Mouse (Mus musculus) stomach, embryonic 14.5 days (tissue): ENCODE data around the gene Flt4. TPM values are rescaled to one million over a fixed set of nuclear protein-coding genes. Genes with fewer than 3 reads are reported as not detected.
A peak's percentile ranks its signal among the peaks of the same experiment; 100 is the strongest.

Source experiments
- ATAC-seq: fragments of 200-750 bp; cut with Nextera tagmentation; 2 replicates; pipeline ENCODE4 v1.8.0; 2017; ENCODE audit warnings: low read depth, moderate TSS enrichment; ENCODE audit not compliant: insufficient number of reproducible peaks, insufficient read depth, low FRiP score
- H3K27ac ChIP-seq: fragments of 300-500 bp; sonication (generic); 2 replicates; pipeline ENCODE4 v1.5.1; 2014; ENCODE audit warnings: mild to moderate bottlenecking, low read length, moderate library complexity, mixed read lengths
- H3K27me3 ChIP-seq: fragments of 300-500 bp; sonication (generic); 2 replicates; pipeline ENCODE4 v1.6.1; 2014; ENCODE audit warnings: low read length, control low read depth, mixed read lengths; ENCODE audit not compliant: control insufficient read depth, insufficient read depth
- H3K36me3 ChIP-seq: fragments of 300-500 bp; sonication (generic); 2 replicates; pipeline ENCODE4 v1.6.1; 2014; ENCODE audit warnings: mild to moderate bottlenecking, control low read depth, low read length, moderate library complexity, mixed read lengths; ENCODE audit not compliant: control insufficient read depth, insufficient read depth
- H3K4me1 ChIP-seq: fragments of 300-500 bp; sonication (generic); 2 replicates; pipeline ENCODE4 v1.6.1; 2014; ENCODE audit warnings: low read length, control low read depth, mixed read lengths; ENCODE audit not compliant: control insufficient read depth, insufficient read depth
- H3K4me2 ChIP-seq: fragments of 300-500 bp; sonication (generic); replicated peaks from 2 replicates; pipeline ENCODE4 v1.6.1; 2014; ENCODE audit warnings: low read depth, low read length, control low read depth
- H3K4me3 ChIP-seq: fragments of 300-500 bp; sonication (generic); 2 replicates; pipeline ENCODE4 v1.5.1; 2014; ENCODE audit warnings: low read depth, low read length, control low read depth
- H3K9ac ChIP-seq: fragments of 300-500 bp; sonication (generic); replicated peaks from 2 replicates; pipeline ENCODE4 v1.6.1; 2014; ENCODE audit warnings: low read depth, mild to moderate bottlenecking, control low read depth, low read length, moderate library complexity, mixed read lengths
- H3K9me3 ChIP-seq: fragments of 300-500 bp; sonication (generic); 2 replicates; pipeline ENCODE4 v1.6.1; 2016; ENCODE audit warnings: low read depth, low read length, control low read depth; ENCODE audit not compliant: control insufficient read depth
- WGBS: fragments of 180-500 bp; shearing (Covaris S2); extraction: QIAGEN DNeasy Blood & Tissue Kit; methylation state at CpG from one replicate; pipeline ENCODE4 v1.1.7; 2014; 5-methylcytosine and 5-hydroxymethylcytosine counted together
- polyA plus RNA-seq: library from polyadenylated mRNA; unstranded; fragments of >200 nt; fragmentation: Nextera tagmentation; extraction: Ambion mirVana; gene quantifications from 2 replicates; pipeline ENCODE4 v1.2.1, GENCODE M21; 2014

Gene Flt4
- polyA plus RNA-seq, 1 experiment from 2014 or later: 7.4 TPM

DNA sequence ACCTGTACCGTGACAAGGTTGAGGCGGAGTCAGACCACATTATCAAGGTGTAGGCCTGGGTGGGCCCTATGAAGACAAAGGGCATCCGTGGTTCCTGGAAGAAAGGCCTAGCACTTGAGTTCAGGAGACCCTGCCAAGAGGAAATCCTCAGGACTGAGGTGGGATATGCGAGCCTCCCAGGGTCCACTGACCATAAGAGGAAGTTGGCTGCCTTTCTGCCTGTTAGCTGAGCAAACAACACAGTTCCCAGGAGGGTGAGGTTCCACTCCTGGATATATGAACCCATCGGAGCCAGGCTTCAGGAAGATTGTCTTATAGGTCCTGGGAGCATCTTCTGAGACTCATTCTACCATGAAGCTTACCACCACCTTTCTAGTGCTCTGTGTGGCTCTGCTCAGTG is 54.2 kb downstream of the Flt4 start, which contains the start of gene Scgb3a1:
Gene Scgb3a1, plus strand, starts transcription at position 301 of the 400 bp plus-strand sequence.
- H3K9me3 ChIP-seq: no peaks in the 10 kb centered on the region
- ATAC-seq: 0 out of 2 replicates have a peak, but pooled peaks have one; percentile 49
- WGBS: 73% methylated on average over 5 of the region's 5 CpGs

GRCm38 (mm10) chr11:49664262-49665140 is 55.4 kb downstream of the Flt4 start:
- H3K27ac ChIP-seq: no peak overlapping the region
- no peak overlapping the region for H3K4me3 ChIP-seq
- no peaks in the 10 kb centered on the region for H3K4me1 ChIP-seq
- no peaks in the 10 kb centered on the region for H3K36me3 ChIP-seq
- no peak overlapping the region for H3K4me2 ChIP-seq
- ATAC-seq: no peak
- no peak overlapping the region for H3K9ac ChIP-seq
- H3K27me3 ChIP-seq: no peaks in the 10 kb centered on the region
- 77% methylated on average over 12 of the region's 12 CpGs for WGBS
- H3K9me3 ChIP-seq: no peaks in the 10 kb centered on the region

More for the DNA sequence above, 54.2 kb downstream of the Flt4 start, which contains the start of gene Scgb3a1:
- H3K4me1 ChIP-seq: no peaks in the 10 kb centered on the region
- no peaks in the 10 kb centered on the region for H3K36me3 ChIP-seq
- H3K4me2 ChIP-seq: no peak within 1 kb of the TSS
- H3K4me3 ChIP-seq: no peak within 1 kb of the TSS
- H3K27me3 ChIP-seq: no peaks in the 10 kb centered on the region
- no peak within 1 kb of the TSS for H3K9ac ChIP-seq
- H3K27ac ChIP-seq: no peak within 1 kb of the TSS

GRCm38 (mm10) chr11:49665462-49665861 is 56.4 kb downstream of the Flt4 start:
- Histone ChIP-seq H3K4me3 (no peak overlapping the region), H3K9me3 (no peaks in the 10 kb centered on the region), H3K9ac (no peak overlapping the region), H3K36me3 (peaks cover 7% of the 10 kb centered on the region; the same call in 1 of the 2 replicates), H3K27ac (no peak overlapping the region), H3K27me3 (no peaks in the 10 kb centered on the region), H3K4me2 (no peak overlapping the region), H3K4me1 (no peaks in the 10 kb centered on the region)
- WGBS: 69% methylated on average over 4 of the region's 4 CpGs
- no peak for ATAC-seq

DNA sequence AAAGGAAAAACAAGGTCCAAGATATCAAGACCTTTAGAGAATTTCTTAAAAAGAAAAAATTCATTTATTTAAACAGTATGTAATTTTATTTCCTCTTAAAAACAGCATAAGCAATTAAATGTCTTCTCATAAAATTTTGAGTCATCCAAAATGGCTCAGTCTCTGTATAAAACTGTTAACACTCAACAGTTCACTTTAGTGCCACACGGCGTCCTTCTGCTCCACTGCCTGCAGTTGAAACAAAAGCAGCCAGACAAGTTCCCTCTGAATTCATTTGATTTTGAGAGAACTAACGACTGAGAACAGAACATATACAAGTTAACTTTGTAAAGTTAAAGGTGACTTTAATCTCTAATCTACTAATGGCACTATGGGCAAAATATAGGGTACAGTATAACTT is 64.4 kb downstream of the Flt4 start:
- Histone ChIP-seq H3K27ac (no peak overlapping the region), H3K27me3 (no peaks in the 10 kb centered on the region), H3K4me1 (no peaks in the 10 kb centered on the region), H3K4me3 (no peak overlapping the region), H3K4me2 (no peak overlapping the region), H3K9ac (no peak overlapping the region), H3K9me3 (no peaks in the 10 kb centered on the region), H3K36me3 (peaks cover 57% of the 10 kb centered on the region)
- no peak for ATAC-seq
- WGBS: 77% methylated on average over 3 of the region's 3 CpGs

GRCm38 (mm10) chr11:49684237-49684973 is 75.3 kb downstream of the Flt4 start:
- Histone ChIP-seq H3K4me3 (no peak overlapping the region), H3K9ac (no peak overlapping the region), H3K4me2 (no peak overlapping the region), H3K4me1 (no peaks in the 10 kb centered on the region), H3K27me3 (no peaks in the 10 kb centered on the region), H3K36me3 (peaks cover 66% of the 10 kb centered on the region), H3K27ac (no peak overlapping the region), H3K9me3 (no peaks in the 10 kb centered on the region)
- 97% methylated on average over 12 of the region's 12 CpGs for WGBS
- no peak for ATAC-seq

DNA sequence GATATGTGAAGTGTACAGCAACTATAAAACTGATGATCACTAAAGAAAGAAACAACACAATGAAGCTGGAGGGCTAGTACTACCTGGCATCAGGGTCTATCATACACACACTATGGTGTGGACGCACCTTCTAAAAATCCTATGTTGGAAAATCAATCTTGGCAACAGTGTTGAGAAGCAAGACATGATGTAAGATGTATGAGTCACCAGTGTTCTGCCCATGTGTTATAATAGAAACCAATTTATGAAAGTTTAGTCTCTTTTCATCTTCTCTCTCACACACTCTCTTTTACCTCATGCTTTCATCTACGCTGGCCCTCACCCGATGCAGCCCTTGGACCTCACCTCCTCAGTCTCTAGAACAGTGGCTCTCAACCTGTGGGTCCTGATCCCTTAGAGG is 86.0 kb downstream of the Flt4 start:
- no peaks in the 10 kb centered on the region for H3K27me3 ChIP-seq
- no peak overlapping the region for H3K4me2 ChIP-seq
- H3K36me3 ChIP-seq: peaks cover 15% of the 10 kb centered on the region
- no peak overlapping the region for H3K9ac ChIP-seq
- H3K4me3 ChIP-seq: no peak overlapping the region
- WGBS: 85% methylated on average over 3 of the region's 3 CpGs
- H3K4me1 ChIP-seq: no peaks in the 10 kb centered on the region
- ATAC-seq: no peak
- H3K9me3 ChIP-seq: no peaks in the 10 kb centered on the region
- H3K27ac ChIP-seq: no peak overlapping the region

GRCm38 (mm10) chr11:49695695-49696094 is 86.6 kb downstream of the Flt4 start:
- 77% methylated on average over 2 of the region's 2 CpGs for WGBS
- H3K36me3 ChIP-seq: peaks cover 14% of the 10 kb centered on the region
- H3K4me2 ChIP-seq: no peak overlapping the region
- ATAC-seq: no peak
- H3K27ac ChIP-seq: no peak overlapping the region
- no peaks in the 10 kb centered on the region for H3K4me1 ChIP-seq
- H3K27me3 ChIP-seq: no peaks in the 10 kb centered on the region
- no peak overlapping the region for H3K9ac ChIP-seq
- no peak overlapping the region for H3K4me3 ChIP-seq
- no peaks in the 10 kb centered on the region for H3K9me3 ChIP-seq

DNA sequence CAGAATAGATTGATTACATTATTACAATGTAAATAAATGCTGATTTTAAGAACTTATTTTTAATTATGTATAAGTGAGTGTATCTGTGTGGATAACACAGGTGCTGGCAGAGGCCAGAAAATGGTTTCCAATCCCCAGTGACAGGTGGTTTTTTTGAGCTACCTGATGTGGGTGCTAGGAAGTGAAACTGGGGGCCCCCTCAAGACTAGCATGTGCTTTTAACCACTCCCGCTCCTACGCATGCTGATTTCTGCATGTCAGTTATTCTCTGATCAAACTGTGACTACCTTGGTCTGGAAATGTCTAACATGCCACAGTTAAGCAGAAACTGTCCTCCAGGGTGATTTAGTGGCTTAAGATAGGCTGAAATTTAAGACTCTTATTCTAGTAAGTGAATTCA is 87.4 kb downstream of the Flt4 start:
- peaks cover 19% of the 10 kb centered on the region for H3K36me3 ChIP-seq
- H3K9me3 ChIP-seq: no peaks in the 10 kb centered on the region
- no peak overlapping the region for H3K9ac ChIP-seq
- no peak overlapping the region for H3K27ac ChIP-seq
- no peak for ATAC-seq
- WGBS: 89% methylated on average over 2 of the region's 2 CpGs
- H3K4me1 ChIP-seq: no peaks in the 10 kb centered on the region
- no peak overlapping the region for H3K4me3 ChIP-seq
- H3K4me2 ChIP-seq: no peak overlapping the region
- no peaks in the 10 kb centered on the region for H3K27me3 ChIP-seq
